Mouse (Mus musculus) WW6 (cell line): Measurements from ENCODE around the gene Ip6k1.

Source experiments
- DNase-seq: peaks from one replicate; pipeline ENCODE4 v3.0.0-alpha.2; 2013; ENCODE audit warnings: low read depth, low spot score

Gene Ip6k1

DNA sequence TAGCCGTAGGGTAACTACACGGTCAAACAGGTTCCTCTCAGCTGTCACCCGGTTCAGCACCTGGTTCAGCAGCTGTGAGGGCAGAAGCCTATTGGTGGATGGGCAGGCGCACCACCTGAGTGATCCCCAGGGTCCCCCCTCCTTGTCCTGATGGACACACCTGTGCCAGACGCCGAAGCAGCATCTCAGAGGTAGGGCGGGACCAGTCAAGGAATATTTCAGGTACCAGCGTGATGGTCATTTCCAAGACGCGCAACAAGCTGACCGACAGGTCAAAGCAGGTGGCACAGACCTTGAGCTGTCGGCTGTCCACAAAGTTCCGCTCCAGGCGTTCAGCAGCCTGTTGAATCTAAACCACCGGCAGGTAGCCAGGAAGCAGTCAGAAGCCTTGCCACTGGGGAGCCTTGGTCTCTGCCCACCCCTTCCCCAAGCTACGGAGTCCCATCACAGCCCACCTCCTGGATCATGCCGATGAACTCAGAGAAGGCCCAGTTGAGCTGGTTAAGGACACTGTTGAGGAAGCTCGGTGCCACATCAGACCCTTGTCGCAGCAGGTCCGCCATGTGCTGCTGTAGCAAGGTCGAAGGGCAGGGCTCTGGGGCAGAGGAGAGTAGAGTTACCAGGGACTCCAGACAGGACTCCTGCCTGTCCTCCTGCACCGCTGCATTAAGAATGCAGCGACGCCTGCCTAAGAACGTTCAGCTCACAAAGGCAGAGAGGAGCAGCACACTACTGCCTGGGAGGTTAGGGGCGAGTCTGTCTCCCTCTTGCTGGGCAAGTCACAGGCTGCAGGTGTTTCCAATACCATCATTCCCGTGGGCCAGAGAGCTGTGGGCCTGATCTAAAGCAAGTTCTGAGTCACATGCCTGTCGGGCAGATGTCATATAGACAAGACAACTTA is 54.3 kb downstream of the Ip6k1 start:
- no peak for DNase-seq

DNA sequence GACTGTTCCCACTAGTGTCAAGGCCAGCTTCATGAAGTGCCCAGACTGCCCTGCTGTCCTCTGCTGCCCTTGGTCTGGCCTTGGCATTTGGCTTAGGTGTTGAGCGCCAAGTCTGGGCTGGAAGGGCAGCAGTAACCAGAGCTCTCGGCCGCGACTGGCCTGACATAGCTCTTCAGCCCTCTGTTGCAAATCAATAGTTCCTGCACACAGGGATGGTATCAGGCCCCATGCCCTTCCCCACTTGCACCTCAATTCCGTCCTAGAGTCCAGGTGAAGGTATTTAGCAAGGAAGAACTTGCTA is 54.9 kb downstream of the Ip6k1 start:
- DNase-seq = no peak

DNA sequence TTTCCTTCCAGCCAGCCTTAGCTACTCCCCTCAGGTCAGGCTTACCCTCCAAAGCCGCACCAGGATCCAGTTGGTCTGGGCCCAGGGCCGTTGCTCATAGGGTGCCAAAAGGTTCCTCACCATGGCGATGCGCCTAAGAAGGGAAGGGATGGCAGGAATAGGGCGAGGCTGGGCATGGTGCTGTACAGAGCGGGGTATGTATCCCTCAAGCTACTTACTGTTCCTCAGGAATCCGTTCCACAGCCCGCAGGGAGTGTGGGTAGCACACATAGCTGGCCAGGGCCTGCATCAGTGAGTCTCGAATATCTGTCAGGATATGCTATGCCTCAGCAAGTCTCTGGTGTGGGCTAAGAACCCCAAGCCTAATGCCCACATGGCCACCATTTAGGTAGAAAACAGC is 56.0 kb downstream of the Ip6k1 start:
- no peak for DNase-seq

DNA sequence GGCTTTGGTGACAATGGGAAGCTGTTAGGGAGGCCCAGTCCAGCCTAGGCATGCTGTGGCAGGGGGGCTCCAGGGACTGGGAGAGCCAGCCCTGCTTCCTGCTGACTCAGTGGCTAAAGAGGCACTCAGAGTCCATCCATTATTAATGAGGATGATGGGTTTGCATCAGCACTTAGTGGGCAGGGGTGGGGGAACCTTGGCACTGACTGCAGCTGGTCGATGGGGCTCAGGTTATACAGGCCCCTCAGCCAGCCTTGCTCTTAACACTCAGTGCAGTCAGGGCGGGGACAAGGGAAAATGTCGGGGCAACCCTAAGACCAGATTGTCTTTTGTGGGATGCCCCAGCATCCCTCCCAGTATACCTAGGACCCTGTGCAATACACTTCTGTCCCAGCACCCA is 59.8 kb downstream of the Ip6k1 start:
- no peak for DNase-seq

DNA sequence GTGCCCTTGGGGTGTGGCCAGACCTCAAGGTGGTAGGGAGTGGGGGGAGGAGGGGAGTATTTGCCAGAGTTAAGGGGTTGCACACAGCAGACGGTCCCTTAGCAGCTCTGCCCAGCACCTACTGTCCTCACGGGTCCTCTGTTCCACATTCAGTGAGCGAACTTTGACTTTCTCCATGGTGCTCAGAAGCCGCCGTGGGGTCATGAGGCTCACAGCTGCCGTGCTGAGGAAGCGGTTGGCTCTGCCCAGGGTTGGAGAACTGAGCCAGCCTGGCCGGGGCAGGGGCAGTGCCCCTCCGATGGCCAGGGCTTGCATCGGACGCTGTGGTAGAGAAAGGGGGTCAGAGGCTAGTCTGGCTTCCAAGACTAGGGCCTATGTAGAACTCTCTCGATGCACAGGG is 61.1 kb downstream of the Ip6k1 start:
- DNase-seq = no peak

DNA sequence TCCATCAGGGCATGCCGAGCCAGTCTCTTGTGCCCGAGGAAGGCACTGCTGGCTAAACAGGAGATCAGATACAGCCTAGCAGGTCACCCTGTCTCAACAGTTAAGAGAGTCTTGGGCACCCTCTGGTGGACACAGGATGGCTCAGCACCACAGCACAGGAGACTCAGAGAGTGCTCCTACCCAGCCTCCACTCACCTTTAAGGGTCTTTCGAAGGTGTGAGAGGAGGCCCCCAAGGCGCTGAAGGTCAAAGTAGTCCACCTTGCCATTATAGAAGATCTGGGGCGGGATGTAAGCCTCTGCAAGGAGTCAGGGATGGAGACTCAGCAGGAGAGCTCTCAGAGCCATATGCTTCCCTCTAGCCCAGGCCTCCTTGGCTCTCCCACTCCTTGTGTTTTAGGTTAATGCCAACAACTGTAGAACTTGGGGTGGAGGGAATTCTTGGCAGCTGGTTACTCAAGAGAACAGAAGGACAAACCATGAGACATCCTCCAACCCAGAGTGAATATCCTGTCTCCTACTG is 63.2 kb downstream of the Ip6k1 start:
- no peak for DNase-seq

DNA sequence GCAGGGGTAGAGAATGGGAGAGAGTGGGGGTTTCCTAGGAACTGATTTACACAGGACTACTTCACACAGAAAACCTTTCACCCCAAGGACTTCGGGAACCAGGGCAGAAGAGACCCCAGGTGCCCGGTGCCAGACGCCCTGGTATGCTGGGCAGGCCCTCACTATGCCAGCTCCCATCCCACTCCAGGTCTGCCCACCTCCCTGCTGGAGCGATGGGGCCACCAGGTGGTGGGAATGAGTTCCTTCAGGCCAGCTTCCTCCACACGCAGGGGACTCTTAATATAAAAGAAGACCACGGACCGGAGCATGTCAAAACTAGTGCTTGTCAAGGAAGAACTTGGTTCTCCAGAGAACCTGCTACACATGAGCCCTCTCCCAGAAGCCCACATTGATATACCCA is 64.9 kb downstream of the Ip6k1 start:
- DNase-seq = no peak

DNA sequence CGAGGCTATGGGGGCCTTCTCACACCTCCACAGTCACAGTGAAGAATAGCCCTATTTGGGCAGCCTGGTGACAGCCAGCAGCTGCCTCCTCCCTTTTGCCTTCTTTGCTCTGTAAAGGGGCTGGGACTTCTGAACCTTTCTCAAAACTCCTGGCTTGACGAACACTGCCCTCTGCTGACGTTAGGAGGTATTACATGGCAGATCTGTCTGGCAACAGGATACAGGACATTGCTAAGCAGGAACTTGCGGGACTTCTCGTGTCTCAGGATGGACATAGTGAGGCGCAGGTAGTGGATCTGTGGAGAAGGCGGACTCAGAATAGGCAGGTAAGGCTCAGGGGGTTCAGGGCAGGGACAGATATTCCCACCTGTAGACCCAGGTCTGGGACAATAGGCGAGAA is 65.6 kb downstream of the Ip6k1 start:
- DNase-seq = no peak

DNA sequence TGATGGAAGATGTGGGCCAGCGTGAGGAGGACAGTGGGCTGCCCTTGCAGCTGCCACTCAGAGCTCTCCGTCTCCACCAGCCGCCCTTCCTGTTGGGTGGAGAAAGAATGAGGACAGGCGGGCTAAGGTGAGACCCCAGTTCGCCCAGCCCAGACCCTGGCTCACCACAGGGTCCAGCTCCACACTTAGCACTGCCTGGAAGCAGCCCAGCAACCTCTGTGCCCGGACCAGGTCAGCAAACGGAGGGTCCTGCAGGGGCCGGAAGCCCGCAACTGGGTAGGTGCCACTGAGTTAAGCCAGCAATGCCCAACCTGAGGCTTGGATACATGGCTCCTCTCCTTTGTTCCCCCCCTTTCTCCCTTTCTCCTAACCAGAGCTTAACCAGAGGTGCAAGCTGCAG is 66.7 kb downstream of the Ip6k1 start:
- DNase-seq = no peak

DNA sequence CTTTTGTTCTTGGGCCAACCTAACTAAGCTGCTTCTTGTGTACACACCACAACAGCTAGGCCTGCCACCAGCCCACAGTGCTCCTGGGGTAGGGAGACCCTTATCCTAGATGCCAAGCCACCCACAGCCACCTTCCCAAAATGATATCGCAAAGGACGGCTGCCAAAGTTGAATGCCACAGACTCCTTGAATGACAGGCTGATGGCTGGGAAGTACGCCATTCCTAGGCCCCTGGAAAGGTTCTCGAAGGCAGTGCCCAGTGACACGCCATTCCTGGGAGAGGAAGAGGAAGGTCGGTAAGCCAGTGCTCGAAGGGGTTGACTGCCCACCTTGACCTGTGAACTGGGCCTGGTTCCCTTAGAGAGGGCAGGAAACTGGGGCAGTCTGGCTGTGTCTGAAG is 67.2 kb downstream of the Ip6k1 start:
- no peak for DNase-seq

DNA sequence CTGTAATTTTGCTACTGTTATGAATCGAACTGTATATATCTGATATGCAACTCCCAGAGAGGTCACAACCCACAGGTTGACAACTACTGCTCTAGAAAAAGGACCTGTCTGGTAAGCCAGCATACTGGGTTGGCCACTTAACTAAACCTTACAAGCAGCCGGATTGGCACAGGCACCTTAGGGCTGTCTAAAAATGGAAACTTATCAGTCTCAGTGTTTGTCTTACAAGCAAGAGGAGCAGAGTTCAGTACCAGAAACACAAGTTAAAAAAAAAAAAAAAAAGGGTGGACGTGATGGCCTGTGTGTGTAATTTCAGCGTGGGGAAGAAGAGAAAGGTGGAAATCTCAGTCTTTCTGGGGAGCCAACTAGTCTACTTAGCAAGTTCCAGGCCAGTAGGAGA is 69.5 kb downstream of the Ip6k1 start:
- no peak for DNase-seq

DNA sequence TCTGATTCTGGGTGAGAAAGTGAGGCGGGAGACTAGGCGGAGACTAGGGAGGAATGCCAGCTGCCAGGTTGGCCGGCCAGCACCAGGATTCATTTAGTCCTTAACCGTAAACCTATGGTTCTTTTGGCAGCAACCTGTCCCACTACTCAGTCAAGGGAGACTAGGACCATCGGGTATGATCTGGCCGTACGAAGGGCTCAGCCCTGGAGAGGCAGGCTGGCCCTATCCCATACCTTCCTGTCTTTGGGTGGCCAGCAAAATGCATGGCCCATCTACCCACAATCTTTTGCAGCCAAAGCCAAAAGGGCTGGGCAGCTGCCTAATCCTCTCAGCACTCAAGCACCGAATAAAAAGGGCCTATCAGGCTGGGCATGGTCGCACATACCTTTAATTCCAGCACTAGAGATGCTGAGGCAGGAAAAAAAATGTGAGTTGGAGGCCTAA is 70.2 kb downstream of the Ip6k1 start:
- no peak for DNase-seq

DNA sequence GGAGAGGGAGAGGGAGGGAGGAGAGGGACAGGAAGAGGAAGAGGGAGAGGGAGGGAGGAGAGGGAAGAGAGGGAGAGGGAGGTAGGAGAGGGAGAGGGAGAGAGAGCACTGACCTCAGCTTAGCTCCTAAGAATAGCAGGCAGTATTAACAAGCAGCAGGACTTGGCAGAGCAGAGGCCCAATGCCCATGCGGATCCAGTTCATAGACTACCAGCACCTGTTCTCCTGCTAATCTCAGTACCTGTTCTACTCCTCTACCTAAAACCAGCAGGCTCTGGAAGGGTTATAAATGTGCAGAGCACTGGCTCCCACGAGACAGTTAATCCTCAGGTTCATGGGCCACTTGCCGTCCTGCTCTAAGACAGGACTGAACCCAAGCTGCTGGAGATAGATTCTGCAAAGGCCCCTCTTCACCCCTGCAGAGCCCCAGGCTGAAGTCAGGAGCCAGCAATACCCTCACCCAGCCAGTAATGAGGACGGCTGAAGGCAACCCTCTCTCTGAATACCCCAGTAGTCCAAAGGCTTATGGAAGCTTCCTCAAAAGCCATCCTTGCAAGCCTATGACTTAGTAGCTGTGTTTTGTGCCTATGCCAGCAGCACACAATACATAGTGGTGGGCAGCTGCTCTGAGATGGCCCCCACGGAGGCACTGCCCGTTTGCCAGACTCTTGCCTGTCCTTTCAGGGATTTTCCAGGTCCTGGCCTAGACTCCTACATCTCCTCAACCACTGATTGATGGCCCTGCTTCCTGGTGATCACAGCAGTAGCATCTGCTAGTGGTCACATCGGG is 71.0 kb downstream of the Ip6k1 start:
- DNase-seq = no peak

DNA sequence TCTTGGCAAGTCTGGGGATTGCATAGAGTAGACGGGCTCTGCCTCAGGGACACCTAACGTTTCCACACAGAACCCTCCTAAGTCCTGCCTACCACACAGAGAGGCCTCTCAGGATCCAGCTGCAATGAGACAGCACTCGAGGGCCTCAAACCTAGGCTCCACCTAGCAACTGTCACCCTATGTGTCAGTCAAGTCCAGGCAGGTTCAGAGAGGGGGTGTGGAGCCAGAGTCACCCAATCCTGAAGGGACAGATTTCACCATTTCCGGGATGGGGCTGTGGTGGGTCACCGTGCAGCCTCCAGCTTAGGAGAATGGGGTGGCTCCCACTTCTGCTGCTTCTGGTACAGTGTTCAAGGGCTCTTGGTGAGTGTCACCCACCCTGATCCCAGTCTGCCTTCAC is 77.9 kb downstream of the Ip6k1 start, which contains the start of gene Mst1:
Gene Mst1 (plus strand): TSS at position 269 of the 400 bp plus-strand sequence.
- DNase-seq = no peak

DNA sequence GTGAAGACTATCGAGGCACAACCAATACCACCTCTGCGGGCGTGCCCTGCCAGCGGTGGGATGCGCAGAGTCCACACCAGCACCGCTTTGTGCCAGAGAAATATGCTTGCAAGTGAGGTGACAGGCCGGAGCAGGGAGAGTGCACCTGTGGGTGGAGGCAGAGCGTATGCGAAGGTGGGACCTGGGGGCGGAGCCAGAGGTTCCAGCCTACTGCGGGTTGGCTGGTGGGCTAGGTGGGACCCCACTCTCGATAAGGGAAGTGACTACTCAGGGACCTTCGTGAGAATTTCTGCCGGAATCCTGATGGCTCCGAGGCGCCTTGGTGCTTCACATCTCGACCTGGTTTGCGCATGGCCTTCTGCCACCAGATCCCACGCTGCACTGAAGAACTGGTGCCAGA is 80.2 kb downstream of the Ip6k1 start:
- no peak for DNase-seq

DNA sequence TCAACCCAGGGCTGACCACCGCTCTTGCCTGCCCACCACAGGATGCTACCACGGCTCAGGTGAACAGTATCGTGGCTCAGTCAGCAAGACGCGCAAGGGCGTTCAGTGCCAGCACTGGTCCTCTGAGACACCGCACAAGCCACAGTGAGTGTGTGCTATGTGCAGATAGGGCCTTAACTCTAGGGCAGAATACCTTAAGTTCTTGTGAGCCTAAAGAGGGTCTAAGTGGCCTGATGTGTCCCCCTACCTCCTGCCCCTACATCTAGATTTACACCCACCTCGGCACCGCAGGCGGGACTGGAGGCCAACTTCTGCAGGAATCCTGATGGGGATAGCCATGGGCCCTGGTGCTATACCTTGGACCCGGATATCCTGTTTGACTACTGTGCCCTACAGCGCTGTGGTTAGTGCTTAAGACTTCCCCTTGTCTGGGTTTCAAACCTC is 80.7 kb downstream of the Ip6k1 start, which contains the start of gene Rnf123:
Gene Rnf123 (minus strand): TSS at position 359 of the 444 bp plus-strand sequence.
- no peak for DNase-seq

DNA sequence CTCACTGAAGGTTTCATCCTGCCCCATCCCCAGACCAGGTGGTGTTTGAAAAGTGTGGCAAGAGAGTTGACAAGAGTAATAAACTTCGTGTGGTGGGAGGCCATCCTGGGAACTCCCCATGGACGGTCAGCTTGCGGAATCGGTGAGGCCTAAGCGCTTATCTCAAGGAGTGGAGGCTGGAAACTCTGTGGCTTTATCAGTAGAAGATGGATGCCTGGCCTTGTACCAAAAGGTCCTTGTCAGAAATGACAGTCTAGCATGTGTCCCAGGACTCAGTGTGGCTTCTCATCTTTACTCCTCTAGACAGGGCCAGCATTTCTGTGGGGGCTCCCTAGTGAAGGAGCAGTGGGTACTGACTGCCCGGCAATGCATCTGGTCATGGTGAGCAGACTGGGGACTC is 81.3 kb downstream of the Ip6k1 start:
- no peak for DNase-seq

DNA sequence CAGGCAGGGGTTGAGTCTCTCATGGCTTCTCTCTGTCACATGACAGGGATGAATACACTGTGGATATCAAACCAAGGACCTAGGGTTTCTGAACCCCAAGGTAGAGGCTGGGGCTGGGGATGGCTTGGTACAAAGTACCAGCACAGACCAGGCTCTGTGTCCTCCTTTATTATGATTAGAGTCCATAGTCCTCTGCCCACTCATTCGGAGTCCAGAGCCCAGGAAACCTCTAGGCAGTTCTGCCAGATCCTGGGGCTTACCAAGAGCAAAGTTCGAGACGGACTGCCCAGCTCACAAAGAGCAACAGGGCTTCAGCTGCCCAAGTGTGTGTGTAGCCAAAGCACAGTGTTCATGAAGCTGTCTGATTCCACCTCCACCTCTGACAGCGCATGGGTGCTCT is 83.0 kb downstream of the Ip6k1 start:
- no peak for DNase-seq

DNA sequence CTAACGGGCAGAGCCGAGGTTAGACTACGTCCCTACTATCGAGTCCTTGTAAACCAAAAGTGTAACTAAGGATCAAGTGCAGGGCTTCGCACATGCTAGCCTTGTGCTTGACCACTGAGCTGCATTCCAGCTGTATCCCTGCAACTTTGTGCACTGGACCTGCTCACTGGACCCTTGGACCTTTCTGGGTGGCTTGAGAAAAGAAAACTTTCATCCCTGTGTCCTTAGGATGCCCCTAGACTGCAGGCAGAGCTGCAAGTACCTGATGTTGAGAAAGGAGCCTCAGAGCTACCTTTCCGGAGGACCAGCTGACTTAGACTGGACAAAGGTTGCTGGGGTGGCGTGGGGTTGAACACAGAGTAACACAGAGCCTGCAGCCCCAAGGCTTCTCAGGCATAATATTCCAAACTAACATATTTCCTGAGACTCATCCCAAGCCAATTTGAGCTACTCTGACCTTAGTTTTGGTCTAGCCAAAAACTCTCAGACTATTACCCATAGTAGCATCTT is 88.4 kb downstream of the Ip6k1 start:
- no peak for DNase-seq

DNA sequence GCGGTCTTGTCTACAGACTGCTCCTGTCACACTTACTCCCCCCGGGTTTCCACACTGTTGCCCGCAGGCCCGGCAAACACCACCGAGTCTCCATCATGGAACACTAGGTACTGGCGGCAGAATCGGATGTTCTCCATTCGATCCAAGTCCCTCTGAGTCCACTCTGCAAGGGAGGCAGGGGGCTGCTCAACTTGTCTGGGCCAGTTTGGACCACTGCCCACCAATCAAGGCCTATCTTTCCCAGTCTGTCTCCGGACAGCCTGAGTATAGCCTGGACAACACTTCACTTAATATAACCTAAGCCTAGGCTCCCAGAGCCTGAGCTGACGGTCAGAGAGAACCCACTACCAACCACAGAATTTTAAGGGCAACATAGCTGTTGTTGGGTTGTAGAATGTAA is 91.3 kb downstream of the Ip6k1 start:
- DNase-seq = no peak

DNA sequence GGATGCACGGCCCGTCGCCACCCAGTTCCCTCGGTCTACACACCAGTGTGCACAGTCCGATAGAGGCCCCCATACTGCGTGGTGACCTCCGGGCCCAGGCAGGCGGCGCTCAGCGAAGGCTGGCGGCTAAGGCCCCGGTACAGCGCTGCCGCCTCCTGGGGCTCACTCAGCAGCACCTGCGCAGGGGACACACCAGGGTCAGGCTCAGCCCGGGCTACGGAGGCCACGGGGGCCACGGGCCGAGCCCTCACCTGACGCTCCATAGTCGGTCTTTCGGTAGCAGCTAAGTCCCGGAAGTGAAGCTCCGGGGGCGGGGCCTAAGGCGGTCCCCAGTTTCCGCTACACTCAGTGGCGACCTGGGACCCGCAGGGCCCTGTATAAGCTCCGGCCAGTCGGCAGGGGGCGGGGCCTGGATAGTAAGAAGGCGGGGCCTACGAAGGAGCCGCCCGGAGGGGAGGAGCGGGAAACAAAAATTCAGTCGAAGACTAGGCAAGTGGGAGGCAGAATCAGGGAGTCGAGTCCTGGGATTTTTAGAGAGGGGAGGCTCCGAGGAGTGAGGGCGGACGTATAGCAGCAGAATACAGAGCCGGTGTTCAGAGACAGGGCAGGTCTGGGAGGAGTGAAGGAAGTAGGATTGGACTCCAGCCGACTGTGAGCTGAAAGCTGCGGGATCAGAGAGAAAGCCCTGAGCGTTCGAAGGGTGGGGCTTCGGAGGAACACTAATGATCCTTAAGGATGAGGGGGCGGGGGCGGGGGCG is 92.1 kb downstream of the Ip6k1 start, which contains the start of gene Apeh:
Gene Apeh (minus strand): TSS at position 423 of the 758 bp plus-strand sequence.
- peak; percentile 94 for DNase-seq

DNA sequence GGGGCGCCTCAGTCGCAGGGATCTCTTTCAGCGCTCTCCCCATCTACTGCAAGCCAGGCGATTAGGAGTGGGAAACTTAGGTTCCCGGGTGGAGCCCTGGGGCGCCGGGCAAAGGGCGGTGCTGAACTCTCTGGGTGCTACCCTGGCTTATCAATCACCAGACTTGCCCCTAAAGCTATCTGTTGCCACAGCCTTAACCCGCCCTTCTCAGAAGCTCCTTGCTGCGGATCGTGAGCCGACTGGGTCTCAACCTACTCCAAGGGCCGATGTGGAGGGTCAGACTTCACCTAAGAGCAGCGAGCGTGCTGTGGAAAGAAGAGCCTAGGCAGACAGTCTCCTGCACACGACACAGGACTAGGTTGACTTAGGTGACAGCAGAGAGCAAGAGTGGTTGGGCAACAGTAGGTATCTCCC is 92.7 kb downstream of the Ip6k1 start:
- DNase-seq = no peak
